Mouse (Mus musculus) MEL (cell line): Measurements from ENCODE around the gene Echdc2.

Source experiments
- CTCF ChIP-seq, 3 experiments: IDR thresholded peaks in 2 of 3; conservative IDR thresholded peaks in 1 of 3; 2 replicates each; pipeline ENCODE4 v1.5.1; 2011 to 2012; ENCODE audit warnings: low read length in 3 of 3, low read depth in 2 of 3, mild to moderate bottlenecking in 2 of 3, improper control_type of control experiment in 1 of 3, inconsistent platforms in 1 of 3, mixed read lengths in 1 of 3, moderate library complexity in 1 of 3; ENCODE audit not compliant: control insufficient read depth in 1 of 3, insufficient read depth in 1 of 3, poor library complexity in 1 of 3, severe bottlenecking in 1 of 3
- HCFC1 ChIP-seq: IDR thresholded peaks from 2 replicates; pipeline ENCODE4 v1.6.1; 2012; ENCODE audit warnings: low read depth, mild to moderate bottlenecking, inconsistent platforms, low read length, improper control_type of control experiment, moderate library complexity
- MXI1 ChIP-seq: IDR thresholded peaks from 2 replicates; pipeline ENCODE4 v1.6.1; 2011; ENCODE audit warnings: mild to moderate bottlenecking, low read depth, low read length, improper control_type of control experiment
- RCOR1 ChIP-seq: IDR thresholded peaks from 2 replicates; pipeline ENCODE4 v1.6.1; 2012; ENCODE audit warnings: low read depth, mild to moderate bottlenecking, inconsistent platforms, low read length, improper control_type of control experiment
- SIN3A ChIP-seq: IDR thresholded peaks from 2 replicates; pipeline ENCODE4 v1.6.1; 2012; ENCODE audit warnings: low read length, improper control_type of control experiment, inconsistent platforms
- TAL1 ChIP-seq: IDR thresholded peaks from 2 replicates; pipeline ENCODE4 v1.6.1; 2012; ENCODE audit warnings: mild to moderate bottlenecking, inconsistent platforms, low read length, moderate library complexity, mixed read lengths
- USF1 ChIP-seq: IDR thresholded peaks from 2 replicates; pipeline ENCODE4 v1.6.1; 2014; ENCODE audit warnings: low read depth, mild to moderate bottlenecking, inconsistent platforms, low read length, improper control_type of control experiment, moderate library complexity
- USF2 ChIP-seq, 2 experiments: IDR thresholded peaks; 2 replicates each; pipeline ENCODE4 v1.6.1; 2011 to 2012; ENCODE audit warnings: improper control_type of control experiment in 2 of 2, low read length in 2 of 2, borderline replicate concordance in 1 of 2, inconsistent platforms in 1 of 2, low read depth in 1 of 2, mild to moderate bottlenecking in 1 of 2; ENCODE audit not compliant: insufficient read depth in 1 of 2

DNA sequence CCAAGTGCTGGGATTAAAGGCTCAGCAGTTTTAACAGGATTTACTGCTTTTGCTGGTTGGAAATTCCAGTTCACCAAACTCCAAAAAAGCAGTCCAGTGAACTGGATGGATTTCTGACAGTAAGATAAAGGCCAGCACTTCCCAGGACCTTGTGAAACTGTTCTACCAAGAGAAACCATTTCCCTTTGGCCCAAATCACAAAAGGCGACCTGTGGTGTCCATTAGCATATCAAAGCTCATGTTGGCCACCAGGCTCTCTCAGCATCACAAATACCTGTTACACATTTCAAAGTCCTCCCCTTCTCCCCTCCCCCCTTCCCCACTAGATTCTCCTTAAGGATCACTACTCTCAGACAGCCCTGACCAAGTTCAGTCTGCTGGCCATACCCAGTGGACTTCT, 17.0 kb downstream of the Echdc2 start:
- TF ChIP-seq SIN3A, result no peak
- TF ChIP-seq CTCF (IDR thresholded peaks at IDR 0.05 in 2 of 3, conservative IDR thresholded peaks at IDR 0.05 in 1 of 3; ENCODE audit: control insufficient read depth in 1 of 3, insufficient read depth in 1 of 3, low read depth in 2 of 3, low read length in 3 of 3, poor library complexity in 1 of 3, severe bottlenecking in 1 of 3), result no peak
- TF ChIP-seq HCFC1, result no peak
- no peak for TF ChIP-seq USF1
- no peak for TF ChIP-seq RCOR1
- TF ChIP-seq MXI1, result no peak
- TF ChIP-seq TAL1, result no peak
- no peak for TF ChIP-seq USF2 (IDR thresholded peaks at IDR 0.05; ENCODE audit: borderline replicate concordance in 1 of 2, insufficient read depth in 1 of 2, low read depth in 1 of 2, low read length in 2 of 2)
